Mouse (Mus musculus): Measurements from ENCODE around the gene Ces2c.
"Not testable (repeated sequence)": the region's sequence is repeated elsewhere in the genome, so short reads cannot be mapped to it uniquely, and the experiment has no call there.

Ces2c gene

GRCm38 (mm10) chr8:104846831-104847230 is at the start of gene Ces2c:
Gene Ces2c (plus strand): TSS chr8:104847068.
- no peak for DNase-seq (ENCODE audit: low read depth, low spot score)

GRCm38 (mm10) chr8:104799385-104799784 is 47.5 kb upstream of the Ces2c start:
- DNase-seq (ENCODE audit: low read depth, low spot score), result no peak

DNA sequence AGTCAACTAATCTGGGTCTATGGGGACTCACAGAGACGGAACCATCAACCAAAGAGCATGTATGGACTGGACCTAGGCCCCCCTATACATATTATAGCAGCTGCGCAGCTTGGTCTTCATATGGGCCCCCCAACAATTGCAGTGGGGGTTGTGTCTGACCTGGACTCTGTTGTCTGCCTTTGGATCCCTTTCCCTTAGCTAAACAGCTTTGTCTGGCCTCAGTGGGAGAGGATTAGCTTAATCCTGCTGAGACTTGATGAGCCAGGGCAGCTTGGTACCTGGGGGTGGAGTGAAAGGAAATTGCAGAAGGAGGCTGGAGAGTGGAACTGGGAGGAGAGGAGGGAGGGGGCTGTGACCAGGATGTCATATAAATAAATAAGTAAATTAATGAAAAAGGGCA is 40.7 kb upstream of the Ces2c start:
- DNase-seq (ENCODE audit: low read depth, low spot score), result no peak

DNA sequence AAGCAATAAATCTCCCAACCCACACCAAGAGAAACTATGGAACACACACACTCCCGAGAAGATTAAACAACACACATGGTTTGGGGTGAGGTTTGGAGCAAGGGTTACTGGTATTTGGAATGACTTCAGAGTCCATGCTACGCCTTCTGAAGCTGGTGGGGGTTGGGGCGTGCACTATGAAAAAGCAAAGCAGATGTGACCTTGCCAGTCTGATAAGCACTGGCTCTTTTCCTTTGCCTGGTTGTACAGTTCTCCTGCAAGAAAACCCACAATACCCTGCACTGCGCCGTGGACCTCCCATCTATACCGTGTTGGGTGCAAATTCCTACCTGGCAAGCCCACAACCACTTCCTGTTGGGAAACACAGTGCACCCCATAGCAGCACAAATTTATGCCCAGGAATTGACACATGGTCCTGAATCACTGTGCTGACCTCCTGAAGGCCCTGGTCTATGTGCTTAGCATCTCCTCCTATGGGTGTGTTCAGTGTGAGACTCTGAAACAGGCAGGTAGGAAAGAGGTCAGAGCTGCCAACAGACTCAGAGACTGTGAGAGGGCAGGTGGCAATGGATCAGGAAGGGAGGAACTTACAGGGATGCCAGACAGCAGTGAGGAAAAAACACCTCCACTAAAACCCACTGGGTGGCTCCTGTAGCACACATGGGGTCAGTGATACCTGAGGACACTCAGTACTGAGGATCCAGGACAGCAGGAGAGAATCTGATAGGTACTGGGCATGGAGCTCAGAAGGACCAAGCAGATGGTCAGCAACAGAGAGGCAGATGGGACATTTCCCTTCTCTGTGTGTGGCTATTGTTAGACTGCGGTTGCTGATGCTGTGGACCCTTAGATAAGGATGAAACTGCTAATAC is 38.1 kb upstream of the Ces2c start:
- no peak for DNase-seq (ENCODE audit: low read depth, low spot score)

- no peak for DNase-seq (ENCODE audit: low read depth, low spot score)
These were observed 37.4 kb upstream of the Ces2c start for GRCm38 (mm10) chr8:104809436-104809835.

DNA sequence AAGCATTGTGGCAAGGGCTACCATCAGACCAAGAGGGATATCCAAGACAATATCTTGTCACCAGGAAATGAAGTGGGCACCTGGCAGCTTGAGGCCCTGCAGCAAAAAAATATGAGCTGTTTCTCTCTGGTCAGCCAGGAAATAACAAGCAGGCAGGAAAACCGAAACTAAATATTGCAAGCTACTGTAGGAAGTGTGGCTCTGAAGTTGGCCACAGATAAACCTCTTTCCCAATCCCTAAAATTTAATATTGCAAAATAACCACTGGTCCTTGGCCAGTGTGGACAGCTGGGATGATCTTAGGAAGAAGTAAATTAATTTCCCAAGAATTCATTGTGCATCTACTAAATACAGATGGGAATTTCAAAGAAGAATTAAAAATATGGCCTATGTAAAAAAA is 20.0 kb upstream of the Ces2c start:
- DNase-seq (ENCODE audit: low read depth, low spot score), result no peak

DNA sequence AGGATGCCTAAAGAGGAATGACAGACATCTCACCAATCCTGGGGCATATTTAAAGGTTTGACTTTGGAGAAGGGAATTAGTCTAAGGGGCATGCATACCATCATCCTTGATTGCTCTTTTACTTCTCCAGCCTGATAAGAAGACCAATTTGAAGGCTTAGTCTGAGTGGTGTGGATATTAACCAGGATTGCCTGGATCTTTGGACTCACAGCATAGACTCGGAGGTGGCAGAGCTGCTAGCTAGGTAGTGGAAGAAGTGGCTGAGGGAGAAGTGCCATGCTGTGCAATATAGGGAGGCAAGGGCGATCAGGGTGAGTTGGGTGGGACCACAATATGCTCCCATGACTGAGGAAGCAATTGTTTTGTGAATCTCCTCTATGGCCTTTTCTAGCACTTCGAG is 18.6 kb upstream of the Ces2c start:
- no peak for DNase-seq (ENCODE audit: low read depth, low spot score)

DNA sequence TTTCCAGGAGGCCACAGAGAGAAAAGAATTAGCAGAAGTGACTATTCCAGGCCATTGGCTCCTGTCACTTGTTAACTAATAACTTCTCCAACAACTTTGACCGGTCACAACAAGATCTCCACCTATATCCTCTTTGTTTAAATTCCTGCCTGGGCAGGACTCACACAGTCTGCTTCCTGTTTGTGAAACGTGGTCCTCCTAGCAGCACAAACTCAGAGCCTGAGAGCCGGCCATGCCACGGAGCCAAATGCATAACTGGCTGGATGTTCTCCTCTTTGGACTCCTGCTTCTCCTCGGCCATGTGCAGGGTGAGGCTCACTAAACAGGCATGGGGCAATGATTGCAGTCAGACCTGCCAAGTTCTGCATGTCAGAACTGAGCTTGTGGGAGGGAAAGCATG is 15.4 kb upstream of the Ces2c start, which contains the start of gene Ces2b:
Gene Ces2b (plus strand): TSS at position 133 of the 400 bp plus-strand sequence.
- no peak for DNase-seq (ENCODE audit: low read depth, low spot score)

- no peak for DNase-seq (ENCODE audit: low read depth, low spot score)
These were observed 5.3 kb upstream of the Ces2c start for GRCm38 (mm10) chr8:104841360-104842078.

- no peak for DNase-seq (ENCODE audit: low read depth, low spot score)
These were observed 1.0 kb downstream of the Ces2c start for GRCm38 (mm10) chr8:104847741-104848462.

- DNase-seq (ENCODE audit: low read depth, low spot score), result not testable (repeated sequence)
These were observed 20.1 kb downstream of the Ces2c start for GRCm38 (mm10) chr8:104866844-104867531.

GRCm38 (mm10) chr8:104868876-104869275 is 22.0 kb downstream of the Ces2c start:
- DNase-seq (ENCODE audit: low read depth, low spot score), result not testable (repeated sequence)

DNA sequence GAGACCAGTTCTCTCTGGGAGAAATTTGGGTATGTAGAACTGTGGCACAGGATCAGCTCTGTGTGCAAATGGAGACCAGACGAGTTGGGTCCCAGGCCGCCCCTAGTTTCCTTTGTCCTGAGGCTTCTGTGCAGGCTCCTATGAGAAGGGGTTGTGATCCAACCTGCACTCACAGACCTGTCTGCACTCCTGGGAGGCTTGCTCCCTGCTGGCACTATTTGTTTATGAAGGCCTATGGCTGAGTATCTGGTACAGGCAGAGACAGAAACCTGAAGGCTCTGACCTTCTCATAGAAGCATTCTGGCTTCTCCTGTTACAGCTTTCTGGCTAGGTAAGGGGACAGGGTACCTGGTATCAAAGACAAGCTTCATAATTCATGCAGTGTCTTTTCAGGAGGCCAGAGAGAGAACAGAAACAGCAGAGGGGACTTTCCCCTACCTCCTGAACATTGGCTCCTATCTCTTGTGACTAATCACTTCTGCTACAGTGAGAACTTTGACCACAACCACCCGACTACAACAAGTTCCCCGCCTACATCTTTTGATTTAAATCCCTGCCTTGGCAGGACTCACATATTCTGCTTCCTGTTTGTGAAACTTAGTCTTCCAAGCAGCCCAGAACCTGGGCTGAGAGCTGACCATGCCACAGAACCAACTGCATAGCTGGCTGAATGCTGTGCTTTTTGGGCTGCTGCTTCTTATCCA is 39.5 kb downstream of the Ces2c start:
- DNase-seq (ENCODE audit: low read depth, low spot score), result not testable (repeated sequence)

DNA sequence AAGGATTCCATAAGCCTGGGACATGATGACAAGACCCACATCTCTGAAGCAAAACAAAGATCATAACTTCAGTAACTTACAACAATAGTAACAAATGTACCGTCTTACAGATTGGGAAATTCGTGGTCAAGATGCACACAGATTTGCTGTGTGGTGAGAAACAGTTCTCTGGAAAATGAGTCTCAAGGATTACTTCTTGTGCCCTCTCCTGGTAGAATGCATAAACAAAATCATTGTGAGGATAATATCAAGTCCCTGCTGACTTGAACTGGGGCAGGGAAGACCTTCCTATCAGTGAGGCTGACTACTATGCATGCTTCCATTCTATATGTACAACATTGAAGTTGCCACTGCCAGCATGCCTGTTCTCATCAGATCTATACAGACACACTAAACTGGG is 54.9 kb downstream of the Ces2c start:
- DNase-seq (ENCODE audit: low read depth, low spot score), result no peak

All from ES-CJ7 (cell line).